Mouse (Mus musculus): ENCODE data around the gene Chmp6.

DNA sequence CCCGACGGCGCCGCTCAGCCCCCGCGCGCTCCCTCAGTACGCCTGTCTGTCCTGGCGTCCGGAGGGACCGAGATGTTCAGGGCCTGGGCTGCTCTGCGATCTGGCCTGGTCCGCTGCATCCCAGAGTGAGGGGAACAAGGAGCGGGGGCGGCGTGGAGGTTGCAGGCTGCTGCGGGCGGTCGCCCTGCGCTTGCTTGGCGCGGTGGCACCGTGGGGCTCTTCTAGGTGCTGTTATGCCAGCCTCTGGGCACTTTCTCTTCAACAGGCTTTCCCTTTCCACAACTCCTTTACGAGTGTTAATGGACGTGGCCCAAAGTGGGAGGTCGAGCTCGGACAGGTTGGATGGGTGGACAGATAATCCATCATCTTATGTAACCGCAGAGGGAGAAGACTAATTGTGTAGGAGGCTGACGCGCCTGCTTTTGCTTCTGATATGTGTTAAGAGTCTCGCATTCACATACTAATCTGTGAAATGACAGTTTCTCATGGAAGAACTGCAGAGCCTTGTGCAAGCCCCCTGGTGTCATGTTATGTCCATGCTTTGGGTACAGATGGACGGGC, 30.3 kb downstream of the Chmp6 start:
- TF ChIP-seq POLR2A (IDR thresholded peaks at IDR 0.05; ENCODE audit: low read depth, low read length) (no peak), RCOR1 (conservative IDR thresholded peaks at IDR 0.05; ENCODE audit: low read depth, low read length) (no peak), TBP (conservative IDR thresholded peaks at IDR 0.05; ENCODE audit: low read depth, low read length) (no peak), SMC3 (IDR thresholded peaks at IDR 0.05; ENCODE audit: low read depth, low read length) (no peak), ZMIZ1 (IDR thresholded peaks at IDR 0.05; ENCODE audit: low read depth, low read length) (no peak), CTCF (conservative IDR thresholded peaks at IDR 0.05 in 1 of 2, IDR thresholded peaks at IDR 0.05 in 1 of 2; ENCODE audit: low read depth in 2 of 2, low read length in 2 of 2) (no peak), CHD2 (IDR thresholded peaks at IDR 0.05; ENCODE audit: low read length) (no peak), SIN3A (IDR thresholded peaks at IDR 0.05; ENCODE audit: low read length) (no peak), ETS1 (conservative IDR thresholded peaks at IDR 0.05; ENCODE audit: low read depth, low read length) (no peak)
